Mouse (Mus musculus) gastrocnemius, postnatal 10 days (tissue): ENCODE data around the gene Gm12830. TPM values are rescaled to one million over a fixed set of nuclear protein-coding genes. Genes with fewer than 3 reads are reported as not detected.

ENCODE experiments used
- DNase-seq: peaks from one replicate; pipeline ENCODE4 v3.0.0; 2021; ENCODE audit warnings: mixed read lengths
- total RNA-seq, 2 experiments: library from RNA; stranded (reverse); gene quantifications; 2 replicates each; pipeline ENCODE4 v1.2.3; 2021

The Gm12830 gene
- total RNA-seq, 2 experiments from 2014 or later: not detected

- DNase-seq: no peak
Measured at GRCm38 (mm10) chr4:114844600-114844999, 23.1 kb downstream of the Gm12830 start.

- no peak for DNase-seq
Measured at GRCm38 (mm10) chr4:114845622-114846021, 24.1 kb downstream of the Gm12830 start.

GRCm38 (mm10) chr4:114846723-114847122, 25.2 kb downstream of the Gm12830 start:
- no peak for DNase-seq

- no peak for DNase-seq
Measured at GRCm38 (mm10) chr4:114853968-114854367, 32.4 kb downstream of the Gm12830 start.

GRCm38 (mm10) chr4:114858426-114858825, 36.9 kb downstream of the Gm12830 start:
- DNase-seq: no peak

GRCm38 (mm10) chr4:114863166-114863565, 41.6 kb downstream of the Gm12830 start:
- no peak for DNase-seq

DNA sequence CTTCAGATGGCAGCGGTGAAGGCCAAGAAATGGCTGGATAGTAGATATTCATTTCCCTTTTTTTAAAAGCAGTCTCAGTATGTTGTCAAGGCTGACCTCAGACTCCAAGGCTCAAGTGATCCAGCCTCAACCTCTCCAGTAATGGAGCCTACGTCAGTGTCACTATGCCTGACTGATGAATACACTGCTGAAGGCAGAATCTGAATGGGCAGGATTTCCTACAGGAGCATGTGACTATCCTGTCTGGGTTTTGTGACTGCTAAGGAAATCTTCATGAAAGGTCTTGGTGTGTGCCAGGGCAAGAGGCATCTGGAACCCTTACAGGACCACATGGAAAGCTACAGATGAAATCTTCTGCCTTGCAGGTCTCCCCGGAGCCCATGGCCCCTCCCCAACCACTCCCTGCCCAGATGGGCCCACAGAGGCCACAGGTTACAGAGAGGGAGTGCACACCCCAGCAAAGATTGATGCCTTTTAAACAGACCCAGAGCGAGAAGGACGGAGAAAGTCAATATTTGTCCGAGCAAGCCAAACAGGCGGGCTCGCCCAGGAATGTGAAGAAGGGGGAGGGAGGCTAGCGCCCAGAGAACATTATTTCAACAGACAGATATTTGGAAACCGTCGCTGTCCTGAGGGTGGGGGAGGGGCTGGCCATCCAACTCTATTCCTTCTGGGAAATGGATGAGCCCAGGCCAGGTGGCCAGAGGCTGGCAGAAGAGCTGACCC, 48.4 kb downstream of the Gm12830 start:
- no peak for DNase-seq

DNA sequence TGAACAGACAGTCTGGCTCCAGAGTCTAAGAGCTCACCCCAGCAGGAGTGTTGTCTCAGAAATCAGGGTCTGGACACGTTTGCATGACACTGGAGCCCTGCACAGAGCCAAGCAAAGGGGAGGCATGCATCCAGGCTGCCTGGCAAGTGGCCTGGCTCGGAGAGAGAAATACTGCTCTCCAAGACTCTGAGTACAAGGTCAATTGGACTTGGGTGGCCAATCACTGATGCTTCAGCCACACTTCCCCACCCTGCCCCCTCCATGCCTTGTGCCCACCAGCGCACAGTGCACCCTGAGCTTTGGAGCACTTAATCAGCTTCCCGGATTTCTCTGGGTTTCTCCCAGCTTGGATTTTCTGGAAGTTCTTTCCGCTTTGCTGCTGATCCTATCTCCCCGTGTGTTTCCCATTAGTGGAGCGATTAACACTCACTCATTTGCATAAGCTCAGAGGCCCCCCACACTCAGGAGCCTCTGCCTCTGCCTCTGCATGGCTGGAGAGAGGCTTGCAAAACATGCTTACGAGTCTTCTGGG, 55.0 kb downstream of the Gm12830 start:
- no peak for DNase-seq

GRCm38 (mm10) chr4:114882232-114882631, 60.7 kb downstream of the Gm12830 start:
- DNase-seq: no peak

DNA sequence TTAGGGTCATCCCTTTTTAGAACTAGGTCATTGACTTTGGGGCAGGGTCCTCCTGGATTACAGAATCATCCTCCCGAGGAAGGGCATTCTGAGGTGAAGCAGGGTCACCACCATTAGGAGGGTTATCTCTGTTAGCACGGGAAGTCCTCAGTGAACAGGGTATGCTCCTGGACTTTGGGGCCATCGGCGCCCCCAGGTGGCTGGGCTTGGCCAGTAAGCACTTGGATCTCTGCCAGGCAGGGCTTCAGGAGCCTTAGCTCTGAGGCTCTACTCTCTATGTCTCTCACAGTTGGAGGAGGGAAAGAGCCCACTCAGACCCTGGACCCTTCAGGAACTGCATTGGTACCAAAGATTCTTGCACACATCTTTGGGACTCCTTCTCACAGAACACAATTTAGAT, 76.3 kb downstream of the Gm12830 start:
- peak; percentile 50 for DNase-seq

DNA sequence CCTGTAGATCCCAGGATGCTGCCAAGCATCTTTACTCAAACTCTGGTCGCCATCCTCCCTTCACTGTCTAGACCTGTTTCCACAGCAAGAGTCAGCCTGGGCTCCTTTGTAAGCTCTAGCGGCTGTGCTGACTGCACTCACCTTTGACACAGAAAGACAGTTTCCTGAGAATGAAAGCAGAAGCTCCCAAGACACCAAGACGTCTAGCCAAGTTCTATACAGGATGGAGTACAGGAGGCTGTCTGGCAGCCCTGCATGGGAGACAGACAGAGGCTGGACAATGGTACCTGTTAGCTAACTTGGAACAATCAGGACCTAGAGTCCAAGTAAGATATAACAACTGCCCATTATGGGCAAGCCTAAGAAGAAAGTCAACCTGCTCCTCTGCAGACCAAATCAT, 78.4 kb downstream of the Gm12830 start:
- DNase-seq: no peak

- DNase-seq: no peak
Measured at GRCm38 (mm10) chr4:114900866-114901642, 79.5 kb downstream of the Gm12830 start.

DNA sequence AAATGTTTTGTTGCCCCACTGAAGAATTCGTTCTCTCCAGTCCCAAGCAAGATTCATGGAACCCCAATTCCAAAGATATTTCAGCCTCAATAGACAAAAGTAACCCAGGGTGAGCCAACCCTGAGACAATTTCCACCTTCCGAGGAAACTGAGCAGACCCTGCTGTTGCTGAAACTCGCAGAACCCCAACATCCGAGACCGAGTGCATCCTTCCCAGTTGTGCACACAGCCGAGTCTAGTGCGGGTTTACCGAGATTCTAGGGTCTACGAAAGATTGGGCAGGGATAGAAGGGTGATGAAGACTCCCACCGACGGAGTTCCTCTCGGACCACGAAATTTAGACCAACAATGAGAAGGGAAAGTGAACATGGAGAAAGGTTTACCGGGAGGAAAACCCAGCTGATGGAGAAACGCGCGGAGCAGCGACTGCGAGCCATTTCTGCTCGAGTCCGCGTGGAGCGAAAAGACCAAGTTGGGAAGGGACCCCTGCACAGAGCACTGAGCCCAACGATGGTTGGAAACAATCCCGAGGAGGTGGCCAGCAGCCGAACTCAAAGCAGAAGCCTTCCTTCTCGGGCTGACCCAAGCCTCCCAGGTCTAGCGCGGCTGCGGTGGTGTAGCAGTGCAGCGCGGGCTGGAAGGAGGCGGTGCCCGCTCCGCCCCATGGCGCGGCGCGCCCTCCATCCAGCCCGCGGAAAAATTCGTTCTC, 80.3 kb downstream of the Gm12830 start:
- DNase-seq: peak; percentile 20

GRCm38 (mm10) chr4:114902641-114903421, 81.3 kb downstream of the Gm12830 start:
- DNase-seq: no peak

DNA sequence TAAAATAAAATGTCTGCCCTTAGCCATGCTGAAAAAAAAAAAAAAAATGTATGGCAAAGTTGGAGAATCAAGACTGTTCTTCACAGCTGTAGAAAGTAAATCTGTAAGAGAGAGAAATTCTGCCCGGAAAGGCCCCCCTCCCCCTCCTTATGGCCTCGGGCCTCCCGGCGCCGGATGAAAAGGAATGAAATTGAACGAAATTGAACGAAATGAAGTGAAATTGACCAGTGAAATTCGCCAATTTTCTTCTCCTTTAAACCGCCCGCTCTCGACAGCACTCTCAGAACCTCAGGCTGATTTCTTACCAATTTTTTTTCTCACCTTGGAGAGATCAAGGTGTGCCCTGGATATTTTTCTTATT, 81.9 kb downstream of the Gm12830 start:
- DNase-seq: no peak

GRCm38 (mm10) chr4:114905501-114905900, 84.0 kb downstream of the Gm12830 start:
- DNase-seq: no peak

Other genes with a start within 250 kb of the Gm12830 start
- gene Foxd2, start 87.2 kb downstream of the Gm12830 start, total RNA-seq: under 1 TPM; 0.85 to 0.90 TPM
- not detected for gene Foxe3, start 104.3 kb downstream of the Gm12830 start, total RNA-seq
- 10 to 100 TPM; 32.1 to 36.8 TPM for gene Cmpk1, start 165.5 kb downstream of the Gm12830 start, total RNA-seq
- 1 to 10 TPM; 1.9 to 2.8 TPM for gene Stil, start 178.4 kb downstream of the Gm12830 start, total RNA-seq
- gene Tal1, start 234.7 kb downstream of the Gm12830 start, total RNA-seq: 1 to 10 TPM; 2.0 to 3.7 TPM